Mouse (Mus musculus): ENCODE results near the gene Clint1.

Clint1 gene

GRCm38 (mm10) chr11:45851516-45852123 lies at the start of gene Clint1:
Clint1 (plus strand) TSS chr11:45852051.
- DNase-seq (ENCODE audit: low read depth) = peak; percentile 90

GRCm38 (mm10) chr11:45804068-45804467 lies 47.8 kb upstream of the Clint1 start:
- no peak for DNase-seq (ENCODE audit: low read depth)

GRCm38 (mm10) chr11:45805312-45805772 lies 46.5 kb upstream of the Clint1 start:
- DNase-seq (ENCODE audit: low read depth) = no peak

- no peak for DNase-seq (ENCODE audit: low read depth)
These were observed 46.0 kb upstream of the Clint1 start for GRCm38 (mm10) chr11:45805810-45806209.

GRCm38 (mm10) chr11:45806264-45806663 lies 45.6 kb upstream of the Clint1 start:
- DNase-seq (ENCODE audit: low read depth) = no peak

GRCm38 (mm10) chr11:45806809-45807208 lies 45.0 kb upstream of the Clint1 start:
- no peak for DNase-seq (ENCODE audit: low read depth)

GRCm38 (mm10) chr11:45807820-45808219 lies 44.0 kb upstream of the Clint1 start:
- DNase-seq (ENCODE audit: low read depth) = no peak

GRCm38 (mm10) chr11:45809424-45809823 lies 42.4 kb upstream of the Clint1 start:
- DNase-seq (ENCODE audit: low read depth) = no peak

GRCm38 (mm10) chr11:45810056-45810455 lies 41.8 kb upstream of the Clint1 start:
- DNase-seq (ENCODE audit: low read depth) = no peak

GRCm38 (mm10) chr11:45810805-45811204 lies 41.0 kb upstream of the Clint1 start:
- no peak for DNase-seq (ENCODE audit: low read depth)

GRCm38 (mm10) chr11:45815603-45816002 lies 36.2 kb upstream of the Clint1 start:
- DNase-seq (ENCODE audit: low read depth) = no peak

GRCm38 (mm10) chr11:45816712-45817111 lies 35.1 kb upstream of the Clint1 start:
- DNase-seq (ENCODE audit: low read depth) = no peak

- DNase-seq (ENCODE audit: low read depth) = no peak
These were observed 33.9 kb upstream of the Clint1 start for GRCm38 (mm10) chr11:45817996-45818395.

- no peak for DNase-seq (ENCODE audit: low read depth)
These were observed 30.9 kb upstream of the Clint1 start for GRCm38 (mm10) chr11:45820930-45821329.

GRCm38 (mm10) chr11:45830112-45830511 lies 21.7 kb upstream of the Clint1 start:
- no peak for DNase-seq (ENCODE audit: low read depth)

GRCm38 (mm10) chr11:45830743-45831310 lies 21.0 kb upstream of the Clint1 start:
- DNase-seq (ENCODE audit: low read depth) = no peak

GRCm38 (mm10) chr11:45831476-45832143 lies 20.2 kb upstream of the Clint1 start:
- no peak for DNase-seq (ENCODE audit: low read depth)

- DNase-seq (ENCODE audit: low read depth) = no peak
These were observed 16.1 kb upstream of the Clint1 start for GRCm38 (mm10) chr11:45835625-45836255.

- no peak for DNase-seq (ENCODE audit: low read depth)
These were observed 14.5 kb upstream of the Clint1 start for GRCm38 (mm10) chr11:45837257-45837817.

- no peak for DNase-seq (ENCODE audit: low read depth)
These were observed 13.4 kb upstream of the Clint1 start for GRCm38 (mm10) chr11:45838450-45838849.

- no peak for DNase-seq (ENCODE audit: low read depth)
These were observed 11.5 kb upstream of the Clint1 start for GRCm38 (mm10) chr11:45840332-45840731.

GRCm38 (mm10) chr11:45846008-45846407 lies 5.8 kb upstream of the Clint1 start:
- no peak for DNase-seq (ENCODE audit: low read depth)

GRCm38 (mm10) chr11:45847548-45847947 lies 4.3 kb upstream of the Clint1 start:
- no peak for DNase-seq (ENCODE audit: low read depth)

Data from induced T-regulatory cell, adult 2 months (primary cell).